Mouse (Mus musculus) megakaryocyte, embryonic 14.5 days (primary cell): ENCODE results near the gene Txnrd2. TPM values are rescaled to one million over a fixed set of nuclear protein-coding genes. Genes with fewer than 3 reads are reported as not detected.

Source experiments
- H3K27me3 ChIP-seq: replicated peaks from 2 replicates; pipeline ENCODE3; 2012; ENCODE audit warnings: inconsistent platforms
- H3K36me3 ChIP-seq: replicated peaks from 2 replicates; pipeline ENCODE3; 2012; ENCODE audit warnings: low read length, inconsistent platforms, mixed read lengths
- H3K4me1 ChIP-seq: 2 replicates; pipeline ENCODE4 v1.6.1; 2012; ENCODE audit warnings: inconsistent platforms
- H3K4me3 ChIP-seq: replicated peaks from 2 replicates; pipeline ENCODE3; 2012; ENCODE audit warnings: moderate library complexity, mild to moderate bottlenecking, inconsistent platforms
- H3K9me3 ChIP-seq: 2 replicates; pipeline ENCODE4 v1.6.1; 2012; ENCODE audit warnings: inconsistent platforms
- FLI1 ChIP-seq: IDR thresholded peaks from 2 replicates; pipeline ENCODE4 v1.6.1; 2012; ENCODE audit warnings: low read length, inconsistent platforms, mixed read lengths
- GATA1 ChIP-seq: IDR thresholded peaks from 3 replicates; pipeline ENCODE4 v1.6.1; 2012; ENCODE audit warnings: mixed read lengths, low read length, inconsistent platforms, borderline replicate concordance
- polyA plus RNA-seq: library from polyadenylated mRNA; stranded (reverse); fragments of >175 nt; gene quantifications from 2 replicates; pipeline ENCODE4 v1.2.3, GENCODE M21; 2012; ENCODE audit warnings: low replicate concordance; ENCODE audit not compliant: insufficient read depth

Txnrd2 gene
- polyA plus RNA-seq, 1 experiment, result 6.9 TPM

GRCm38 (mm10) chr16:18405091-18405854 is 20.9 kb upstream of the Txnrd2 start:
- TF ChIP-seq GATA1 (no peak), FLI1 (no peak)
- H3K4me3 ChIP-seq, result no peak overlapping the region

DNA sequence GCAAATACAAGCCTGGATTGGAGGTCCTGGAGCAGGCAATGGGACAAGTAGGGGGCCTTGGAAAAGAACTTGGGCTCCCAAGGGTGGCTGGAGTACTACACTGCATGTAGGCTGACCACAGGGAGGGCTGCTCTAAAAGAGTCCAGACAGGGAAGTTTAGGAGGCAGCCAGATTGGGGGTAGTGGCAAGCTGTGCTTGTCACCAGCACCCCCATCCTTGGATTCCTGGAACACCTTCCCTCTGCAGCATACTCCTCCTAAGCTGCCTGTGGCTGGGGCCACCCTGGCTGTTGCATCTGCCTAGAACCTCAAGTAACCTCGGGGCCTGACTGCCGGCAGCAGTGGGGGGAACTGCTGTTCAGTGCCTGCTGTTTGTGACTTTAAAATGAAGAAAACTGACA is 20.3 kb upstream of the Txnrd2 start:
- H3K36me3 ChIP-seq, result peaks cover 70% of the 10 kb centered on the region
- H3K27me3 ChIP-seq, result peaks cover 24% of the 10 kb centered on the region
- peaks cover 26% of the 10 kb centered on the region for H3K4me1 ChIP-seq
- H3K9me3 ChIP-seq, result no peaks in the 10 kb centered on the region
- H3K4me3 ChIP-seq, result no peak overlapping the region
- TF ChIP-seq FLI1, result no peak
- no peak for TF ChIP-seq GATA1

More at GRCm38 (mm10) chr16:18405091-18405854, 20.9 kb upstream of the Txnrd2 start:
- H3K36me3 ChIP-seq, result peaks cover 64% of the 10 kb centered on the region
- H3K4me1 ChIP-seq, result peaks cover 26% of the 10 kb centered on the region
- H3K27me3 ChIP-seq, result peaks cover 29% of the 10 kb centered on the region
- no peaks in the 10 kb centered on the region for H3K9me3 ChIP-seq

DNA sequence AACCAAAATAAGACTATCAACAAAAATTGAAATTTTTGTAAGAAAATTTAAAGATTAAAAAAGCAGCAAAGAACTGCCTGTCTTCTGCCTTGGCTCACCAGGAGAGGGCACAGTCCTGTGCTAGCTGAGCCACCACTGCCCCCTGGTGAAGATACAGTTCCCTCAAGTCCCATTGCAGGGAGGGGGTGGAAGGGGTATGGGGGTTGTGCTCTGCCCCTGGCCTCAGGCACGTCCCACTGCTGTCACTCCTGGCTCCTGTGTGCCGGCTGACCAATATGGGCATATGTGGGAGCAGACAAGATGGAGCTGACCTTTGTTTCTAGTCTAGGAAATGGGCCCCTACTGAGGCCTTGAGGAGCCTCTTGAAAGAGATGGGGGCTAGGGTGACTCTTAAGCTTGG is 19.9 kb upstream of the Txnrd2 start:
- H3K4me1 ChIP-seq, result peaks cover 28% of the 10 kb centered on the region
- peak overlapping the region; percentile 11 for H3K4me3 ChIP-seq
- TF ChIP-seq FLI1, result no peak
- no peak for TF ChIP-seq GATA1
- H3K9me3 ChIP-seq, result no peaks in the 10 kb centered on the region
- H3K27me3 ChIP-seq, result peaks cover 20% of the 10 kb centered on the region
- peaks cover 75% of the 10 kb centered on the region for H3K36me3 ChIP-seq

GRCm38 (mm10) chr16:18407912-18408311 is 18.3 kb upstream of the Txnrd2 start:
- Histone ChIP-seq H3K27me3 (peaks cover 11% of the 10 kb centered on the region), H3K4me3 (peak overlapping the region; percentile 12), H3K4me1 (peaks cover 42% of the 10 kb centered on the region), H3K9me3 (no peaks in the 10 kb centered on the region), H3K36me3 (peaks cover 91% of the 10 kb centered on the region)
- TF ChIP-seq GATA1 (no peak), FLI1 (no peak)

GRCm38 (mm10) chr16:18409776-18410175 is 16.4 kb upstream of the Txnrd2 start:
- H3K4me3 ChIP-seq, result no peak overlapping the region
- TF ChIP-seq GATA1, result no peak
- no peak for TF ChIP-seq FLI1
- H3K36me3 ChIP-seq, result peaks cover 93% of the 10 kb centered on the region
- H3K27me3 ChIP-seq, result no peaks in the 10 kb centered on the region
- peaks cover 61% of the 10 kb centered on the region for H3K4me1 ChIP-seq
- H3K9me3 ChIP-seq, result no peaks in the 10 kb centered on the region

GRCm38 (mm10) chr16:18410418-18410817 is 15.8 kb upstream of the Txnrd2 start:
- H3K36me3 ChIP-seq, result peaks cover 92% of the 10 kb centered on the region
- H3K4me1 ChIP-seq, result peaks cover 62% of the 10 kb centered on the region
- no peaks in the 10 kb centered on the region for H3K27me3 ChIP-seq
- H3K4me3 ChIP-seq, result no peak overlapping the region
- H3K9me3 ChIP-seq, result no peaks in the 10 kb centered on the region
- TF ChIP-seq FLI1, result no peak
- TF ChIP-seq GATA1, result no peak

DNA sequence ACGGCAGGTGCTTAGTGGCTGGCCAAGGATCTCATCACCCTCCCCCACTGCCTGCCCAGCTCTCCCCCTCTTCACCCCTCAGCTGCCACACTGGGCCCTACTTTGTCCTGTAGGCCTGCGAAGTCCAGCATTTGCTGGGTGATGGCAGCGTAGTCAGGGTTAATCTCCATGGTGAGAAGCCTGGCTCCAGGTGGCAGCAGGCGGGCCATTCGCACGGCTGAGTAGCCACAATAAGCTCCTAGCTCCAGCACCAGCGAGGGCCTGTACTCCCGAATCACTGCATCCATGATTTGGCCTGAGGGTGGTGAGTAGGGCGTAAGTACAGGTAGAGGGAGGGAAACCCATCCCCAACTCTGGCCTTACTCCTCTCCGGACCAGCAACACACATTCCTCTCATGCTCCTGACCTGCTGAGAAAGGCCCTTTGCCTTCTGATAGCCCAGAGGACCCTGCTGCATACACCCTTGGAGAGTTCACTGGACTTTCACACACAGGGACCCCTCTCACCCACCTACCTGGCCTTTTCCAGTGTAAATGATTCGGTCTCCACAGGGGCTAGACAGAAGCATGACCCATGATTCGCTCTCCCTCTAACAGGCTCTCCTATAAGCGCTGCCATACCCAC is 15.0 kb upstream of the Txnrd2 start:
- TF ChIP-seq FLI1 (no peak), GATA1 (no peak)
- H3K9me3 ChIP-seq, result no peaks in the 10 kb centered on the region
- H3K27me3 ChIP-seq, result no peaks in the 10 kb centered on the region
- H3K4me3 ChIP-seq, result no peak overlapping the region
- H3K4me1 ChIP-seq, result peaks cover 62% of the 10 kb centered on the region
- H3K36me3 ChIP-seq, result peaks cover 91% of the 10 kb centered on the region

DNA sequence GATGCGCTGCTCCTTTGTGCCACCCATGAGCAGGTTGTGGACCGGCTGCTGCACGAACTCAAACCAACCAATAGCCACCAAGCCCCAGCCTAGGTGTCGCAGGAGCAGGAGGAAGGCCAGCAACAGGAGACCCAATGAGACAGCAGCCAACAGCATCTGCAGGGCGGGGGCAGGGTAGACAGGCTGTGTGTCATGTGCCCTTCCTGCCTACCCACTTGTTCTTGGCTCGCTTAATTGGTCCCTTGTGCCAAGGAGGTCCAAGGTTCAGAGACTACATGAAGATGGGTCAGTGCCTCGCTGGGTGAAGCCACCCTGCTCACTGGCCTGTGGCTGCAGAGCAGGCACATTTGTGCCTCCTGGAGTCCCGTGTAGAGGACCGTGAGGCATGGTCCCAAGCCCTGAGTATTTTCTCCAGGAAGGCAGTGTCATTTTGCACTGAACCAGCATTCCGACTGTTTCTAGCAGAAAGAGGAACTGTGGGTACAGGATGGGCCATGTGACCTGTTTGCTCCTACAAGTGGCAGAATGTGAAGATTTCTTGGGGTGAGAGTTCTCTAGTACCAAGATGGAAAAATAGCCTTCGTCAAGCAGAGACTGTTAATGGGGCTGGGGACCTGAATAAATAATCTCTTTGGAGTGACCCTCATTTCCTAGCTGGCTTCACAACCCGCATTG is 14.2 kb upstream of the Txnrd2 start:
- peak overlapping the region; percentile 84 for H3K4me3 ChIP-seq

DNA sequence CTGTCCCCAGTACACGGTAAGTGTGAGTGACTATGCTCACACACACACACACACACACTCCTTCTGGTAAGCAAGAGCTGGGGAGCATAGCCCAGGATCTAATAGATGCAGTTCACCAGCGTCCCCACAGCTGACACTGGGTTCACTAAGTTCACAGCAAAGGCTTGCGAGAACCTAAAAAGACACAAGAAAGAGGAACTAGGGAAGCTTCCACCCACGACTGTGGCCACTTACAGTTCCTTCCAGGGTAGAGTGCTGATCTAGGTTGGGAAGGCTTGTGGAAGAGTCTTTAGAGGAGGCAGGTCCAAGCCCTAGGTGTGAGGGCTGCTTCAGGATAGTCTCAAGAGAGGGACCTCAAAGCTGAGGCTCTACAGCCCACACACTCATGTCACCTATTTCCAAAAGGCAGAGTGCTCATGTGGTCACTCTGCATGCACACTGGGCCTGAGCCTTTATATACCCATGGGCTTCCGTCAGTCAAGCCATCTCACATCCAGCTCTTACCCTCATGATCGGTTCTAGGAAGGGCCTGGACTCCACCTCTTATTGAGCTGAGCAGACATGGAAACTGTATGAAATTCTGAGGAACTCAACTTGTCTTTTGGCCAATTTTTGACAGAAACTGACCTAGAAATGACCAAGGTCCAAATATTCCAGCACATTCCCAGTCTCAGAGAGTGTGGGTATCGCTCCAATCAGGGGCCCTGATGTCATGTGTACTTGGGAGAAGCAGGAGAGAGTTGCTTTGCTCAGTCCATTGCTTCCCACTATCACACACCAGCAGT is 13.0 kb upstream of the Txnrd2 start:
- Histone ChIP-seq H3K4me3 (peak overlapping the region; percentile 64), H3K4me1 (peaks cover 67% of the 10 kb centered on the region), H3K27me3 (no peaks in the 10 kb centered on the region), H3K36me3 (peaks cover 89% of the 10 kb centered on the region), H3K9me3 (no peaks in the 10 kb centered on the region)
- TF ChIP-seq GATA1 (no peak), FLI1 (no peak)

More for the DNA sequence above, 14.2 kb upstream of the Txnrd2 start:
- no peaks in the 10 kb centered on the region for H3K9me3 ChIP-seq
- peaks cover 93% of the 10 kb centered on the region for H3K36me3 ChIP-seq
- peaks cover 66% of the 10 kb centered on the region for H3K4me1 ChIP-seq
- no peaks in the 10 kb centered on the region for H3K27me3 ChIP-seq
- TF ChIP-seq GATA1 (no peak), FLI1 (no peak)
